Mouse (Mus musculus) liver, embryonic 14.5 days (tissue): ENCODE data around the gene Sh3tc1.

Experiments
- CTCF ChIP-seq: IDR thresholded peaks from 2 replicates; pipeline ENCODE4 v1.5.1; 2016; ENCODE audit warnings: antibody characterized with exemption, low read depth, control low read depth
- EP300 ChIP-seq: IDR thresholded peaks from 2 replicates; pipeline ENCODE4 v1.6.1; 2016; ENCODE audit warnings: antibody characterized with exemption, low read depth

GRCm38 (mm10) chr5:35758081-35759053, 18.6 kb upstream of the Sh3tc1 start:
- no peak for TF ChIP-seq EP300
- TF ChIP-seq CTCF, result no peak
